Mouse (Mus musculus) ES-E14 (cell line): ENCODE data around the gene Cstb. TPM values are rescaled to one million over a fixed set of nuclear protein-coding genes. Genes with fewer than 3 reads are reported as not detected.

Experiments
- DNase-seq: peaks from one replicate; pipeline ENCODE4 v3.0.0-alpha.2; 2013; ENCODE audit warnings: low read depth, low spot score
- H3K27ac ChIP-seq: 2 replicates; pipeline ENCODE4 v1.5.1; 2012; ENCODE audit warnings: low read depth, mild to moderate bottlenecking, low read length, moderate library complexity, mixed read lengths; ENCODE audit not compliant: poor library complexity, insufficient read depth, severe bottlenecking
- H3K36me3 ChIP-seq: 2 replicates; pipeline ENCODE4 v1.6.1; 2012; ENCODE audit warnings: mild to moderate bottlenecking, low read length, moderate library complexity, mixed read lengths; ENCODE audit not compliant: control insufficient read depth, poor library complexity, insufficient read depth, severe bottlenecking
- H3K4me1 ChIP-seq, 2 experiments: fragments of 150-350 bp in 1 of 2; sonication (generic) in 1 of 2; 2 replicates each; pipeline ENCODE4 v1.6.1; 2012; ENCODE audit warnings: low read length in 2 of 2, mild to moderate bottlenecking in 1 of 2, mixed read lengths in 1 of 2; ENCODE audit not compliant: control insufficient read depth in 2 of 2, insufficient read depth in 2 of 2, poor library complexity in 1 of 2
- H3K4me3 ChIP-seq, 2 experiments: fragments of 150-350 bp in 1 of 2; sonication (generic) in 1 of 2; 2 replicates each; pipeline ENCODE4 v1.5.1; 2012; ENCODE audit warnings: low read length in 2 of 2, low read depth in 1 of 2, mild to moderate bottlenecking in 1 of 2, mixed read lengths in 1 of 2; ENCODE audit not compliant: insufficient read depth in 1 of 2, poor library complexity in 1 of 2, severe bottlenecking in 1 of 2
- H3K9ac ChIP-seq: 2 replicates; pipeline ENCODE4 v1.6.1; 2012; ENCODE audit warnings: low read depth, mild to moderate bottlenecking, low read length, mixed read lengths; ENCODE audit not compliant: poor library complexity, insufficient read depth, severe bottlenecking
- H3K9me3 ChIP-seq: fragments of 150-350 bp; sonication (generic); 2 replicates; pipeline ENCODE4 v1.6.1; 2012; ENCODE audit warnings: low read depth, mild to moderate bottlenecking, low read length; ENCODE audit not compliant: control insufficient read depth, insufficient read depth
- CHD2 ChIP-seq: IDR thresholded peaks from 2 replicates; pipeline ENCODE4 v1.6.1; 2014; ENCODE audit warnings: mild to moderate bottlenecking, low read depth, low read length, inconsistent platforms
- HCFC1 ChIP-seq: IDR thresholded peaks from 2 replicates; pipeline ENCODE4 v1.6.1; 2012; ENCODE audit warnings: low read length, inconsistent platforms, borderline replicate concordance; ENCODE audit not compliant: insufficient read depth
- MAFK ChIP-seq: IDR thresholded peaks from 2 replicates; pipeline ENCODE4 v1.6.1; 2014; ENCODE audit warnings: mild to moderate bottlenecking, low read depth, low read length, inconsistent platforms; ENCODE audit not compliant: insufficient read depth
- ZC3H11A ChIP-seq: IDR thresholded peaks from 2 replicates; pipeline ENCODE4 v1.6.1; 2012; ENCODE audit warnings: low read depth, mild to moderate bottlenecking, inconsistent platforms, low read length, borderline replicate concordance
- ZNF384 ChIP-seq: IDR thresholded peaks from 2 replicates; pipeline ENCODE4 v1.6.1; 2012; ENCODE audit warnings: low read depth, low read length, inconsistent platforms
- in situ Hi-C, 2 experiments: fragments of 600-800 bp; cut with MboI; formaldehyde crosslinking; loops; one replicate each; pipeline ENCODE4 v1.15.1; 2025; ENCODE audit warnings: low sequenced_read_pairs in 2 of 2, inconsistent platforms in 1 of 2; ENCODE audit not compliant: unreplicated experiment in 2 of 2
- total RNA-seq: library from RNA; depleted of rRNA; stranded (reverse); fragments of 300-350 nt; gene quantifications from 2 replicates; pipeline ENCODE4 v1.2.3, GENCODE M21; 2012

Gene Cstb
- total RNA-seq, 1 experiment = 150 TPM

GRCm38 (mm10) chr10:78439990-78440389 lies 14.5 kb downstream of the Cstb start:
- TF ChIP-seq CHD2 = no peak
- TF ChIP-seq ZC3H11A = no peak
- DNase-seq = no peak
- peaks cover 12% of the 10 kb centered on the region; the same call in 1 of the 2 replicates for H3K36me3 ChIP-seq
- H3K4me1 ChIP-seq = no peaks in the 10 kb centered on the region
- H3K9ac ChIP-seq = no peak overlapping the region
- H3K9me3 ChIP-seq = no peaks in the 10 kb centered on the region
- in situ Hi-C loops = no loop called here
- H3K27ac ChIP-seq = no peak overlapping the region
- H3K4me3 ChIP-seq = no peak overlapping the region

GRCm38 (mm10) chr10:78440812-78441211 lies 15.3 kb downstream of the Cstb start:
- Histone ChIP-seq H3K36me3 (peaks cover 16% of the 10 kb centered on the region; the same call in 1 of the 2 replicates), H3K27ac (no peak overlapping the region), H3K9ac (no peak overlapping the region), H3K4me3 (no peak overlapping the region), H3K4me1 (no peaks in the 10 kb centered on the region), H3K9me3 (no peaks in the 10 kb centered on the region)
- in situ Hi-C loops = no loop called here
- TF ChIP-seq HCFC1 (no peak), MAFK (no peak), ZNF384 (no peak), CHD2 (no peak), ZC3H11A (no peak)
- DNase-seq = no peak

GRCm38 (mm10) chr10:78441606-78442005 lies 16.1 kb downstream of the Cstb start:
- no peak overlapping the region for H3K9ac ChIP-seq
- no peaks in the 10 kb centered on the region for H3K4me1 ChIP-seq
- no peak overlapping the region for H3K4me3 ChIP-seq
- in situ Hi-C loops = no loop called here
- no peak for DNase-seq
- no peak overlapping the region for H3K27ac ChIP-seq
- no peaks in the 10 kb centered on the region for H3K9me3 ChIP-seq
- peaks cover 21% of the 10 kb centered on the region; the same call in 1 of the 2 replicates for H3K36me3 ChIP-seq
- no peak for TF ChIP-seq ZC3H11A
- TF ChIP-seq ZNF384 = no peak
- no peak for TF ChIP-seq HCFC1
- TF ChIP-seq MAFK = no peak
- no peak for TF ChIP-seq CHD2

GRCm38 (mm10) chr10:78442292-78442691 lies 16.8 kb downstream of the Cstb start:
- no peak overlapping the region for H3K27ac ChIP-seq

GRCm38 (mm10) chr10:78446195-78446594 lies 20.7 kb downstream of the Cstb start:
- no peak for DNase-seq
- Histone ChIP-seq H3K9me3 (no peaks in the 10 kb centered on the region), H3K4me1 (no peaks in the 10 kb centered on the region), H3K36me3 (peaks cover 45% of the 10 kb centered on the region; the same call in 1 of the 2 replicates), H3K9ac (no peak overlapping the region), H3K4me3 (no peak overlapping the region), H3K27ac (no peak overlapping the region)
- in situ Hi-C loops = no loop called here
- no peak for TF ChIP-seq ZC3H11A
- no peak for TF ChIP-seq MAFK
- no peak for TF ChIP-seq HCFC1
- no peak for TF ChIP-seq ZNF384
- TF ChIP-seq CHD2 = no peak

More at GRCm38 (mm10) chr10:78442292-78442691, 16.8 kb downstream of the Cstb start:
- DNase-seq = no peak
- in situ Hi-C loops = no loop called here
- Histone ChIP-seq H3K9me3 (no peaks in the 10 kb centered on the region), H3K4me1 (no peaks in the 10 kb centered on the region), H3K36me3 (peaks cover 27% of the 10 kb centered on the region; the same call in 1 of the 2 replicates), H3K9ac (no peak overlapping the region), H3K4me3 (no peak overlapping the region)
- no peak for TF ChIP-seq CHD2
- TF ChIP-seq ZNF384 = no peak
- TF ChIP-seq HCFC1 = no peak
- no peak for TF ChIP-seq ZC3H11A
